Mouse (Mus musculus): Measurements from ENCODE around the gene Abca7. TPM values are rescaled to one million over a fixed set of nuclear protein-coding genes. Genes with fewer than 3 reads are reported as not detected.

Gene Abca7
- total RNA-seq, 2 experiments from 2014 or later: 6.6 to 7.6 TPM

DNA sequence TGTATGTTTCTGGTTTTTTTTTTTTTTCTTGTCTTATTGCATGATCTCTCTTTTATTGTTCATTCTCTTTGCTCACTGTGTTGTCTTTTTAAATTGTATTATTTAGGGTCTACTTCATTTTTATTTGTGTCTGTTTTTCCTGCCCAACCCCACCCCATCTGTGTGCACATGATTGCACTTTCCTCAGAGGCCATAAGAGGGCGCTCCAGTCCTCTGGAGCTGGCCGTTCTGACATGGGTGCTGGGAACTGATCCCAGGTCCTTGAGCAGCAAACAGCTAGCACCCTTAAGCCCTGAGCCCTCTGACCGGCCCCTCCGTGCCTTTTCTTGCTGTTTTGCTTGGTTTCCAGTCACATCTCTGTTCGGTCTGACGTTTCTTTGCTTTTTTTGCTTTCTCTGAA lies 4.7 kb upstream of the Abca7 start:
- no peak for DNase-seq (ENCODE audit: low spot score)

DNA sequence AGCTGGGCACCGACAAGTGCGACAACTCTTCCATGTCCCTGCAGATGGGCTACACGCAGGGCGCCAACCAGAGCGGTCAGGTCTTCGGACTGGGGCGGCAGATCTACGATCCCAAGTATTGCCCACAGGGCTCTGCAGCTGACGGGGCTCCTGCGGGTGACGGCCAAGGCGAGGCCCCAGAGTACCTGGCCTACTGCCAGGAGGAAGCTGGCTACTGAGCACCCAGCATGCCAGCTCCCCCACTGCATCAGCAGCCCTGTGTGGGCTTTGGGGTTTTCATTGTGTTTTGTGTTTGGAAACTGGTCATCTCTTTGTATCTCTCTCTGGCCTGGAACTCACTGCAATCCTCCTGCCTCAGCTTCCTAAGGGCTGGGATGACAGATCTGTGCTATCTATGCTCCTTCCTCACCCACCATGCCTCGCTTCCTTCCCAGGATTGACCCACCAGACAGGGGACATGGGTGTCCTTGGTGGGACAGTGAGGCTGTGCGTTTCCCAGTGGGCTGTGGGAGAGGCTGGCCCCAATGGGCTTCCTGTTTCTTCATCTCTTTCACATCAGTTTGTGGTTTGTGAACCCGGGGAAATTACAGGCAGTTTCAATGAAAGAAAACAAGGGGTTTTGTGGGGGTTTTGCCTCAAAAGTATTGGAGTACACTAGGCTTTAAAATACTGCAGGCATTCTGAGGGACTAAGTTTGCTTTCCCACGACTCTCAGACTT lies 1.7 kb upstream of the Abca7 start:
- DNase-seq (ENCODE audit: low spot score): no peak

DNA sequence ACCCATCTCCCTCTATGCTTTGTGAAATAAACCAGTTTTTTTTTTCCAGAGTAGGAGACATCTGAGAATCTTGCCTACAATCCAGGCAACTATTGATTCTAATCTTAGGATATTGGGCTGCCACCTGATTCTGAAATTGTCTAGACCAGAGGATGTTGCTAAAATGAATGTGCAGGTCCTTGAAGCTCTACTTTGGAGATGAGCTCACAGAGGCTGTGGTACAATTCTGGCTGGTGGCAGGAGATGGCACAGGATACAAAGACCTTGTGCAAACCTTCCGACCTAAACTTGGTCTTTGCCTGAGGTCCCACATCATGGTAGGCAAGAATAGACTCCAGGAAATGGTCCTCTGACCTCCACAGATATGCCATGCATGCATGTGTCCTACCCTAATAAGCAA lies 658 bp upstream of the Abca7 start:
- DNase-seq (ENCODE audit: low spot score): no peak

DNA sequence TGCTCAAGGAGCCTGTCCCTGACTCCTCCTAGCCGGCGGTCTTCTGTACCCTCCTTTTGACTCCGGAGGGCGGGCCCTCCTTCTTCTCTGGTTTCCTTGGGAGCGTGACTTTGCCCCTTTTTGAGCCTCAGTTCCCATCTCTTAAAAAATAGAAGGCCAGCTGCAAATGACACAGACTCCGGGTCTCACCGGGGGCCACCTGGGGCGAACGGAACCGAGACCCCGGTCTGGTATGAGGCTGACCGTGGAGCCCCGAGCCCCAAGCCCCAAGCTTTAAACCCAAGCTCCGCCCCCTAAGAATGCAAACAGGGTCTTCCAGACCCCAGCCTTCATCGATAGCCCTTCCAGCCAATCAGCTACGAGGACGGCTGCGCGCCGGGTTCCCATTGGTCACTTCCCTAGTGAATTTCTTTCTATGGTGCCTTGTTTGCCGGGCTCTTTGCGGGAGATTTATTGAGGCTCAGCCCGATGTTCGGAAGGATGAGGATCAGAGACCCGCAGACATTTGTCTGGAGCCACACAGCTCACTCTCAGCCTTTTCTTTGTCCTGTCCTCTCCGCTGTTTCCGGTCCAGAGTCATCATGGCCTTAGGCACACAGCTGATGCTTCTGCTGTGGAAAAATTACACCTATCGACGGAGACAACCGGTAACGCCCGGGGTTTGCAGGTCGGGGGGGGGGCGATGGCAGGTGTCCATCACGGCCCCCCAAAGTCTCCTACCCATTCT lies 903 bp downstream of the Abca7 start:
- DNase-seq (ENCODE audit: low spot score): peak; percentile 58

DNA sequence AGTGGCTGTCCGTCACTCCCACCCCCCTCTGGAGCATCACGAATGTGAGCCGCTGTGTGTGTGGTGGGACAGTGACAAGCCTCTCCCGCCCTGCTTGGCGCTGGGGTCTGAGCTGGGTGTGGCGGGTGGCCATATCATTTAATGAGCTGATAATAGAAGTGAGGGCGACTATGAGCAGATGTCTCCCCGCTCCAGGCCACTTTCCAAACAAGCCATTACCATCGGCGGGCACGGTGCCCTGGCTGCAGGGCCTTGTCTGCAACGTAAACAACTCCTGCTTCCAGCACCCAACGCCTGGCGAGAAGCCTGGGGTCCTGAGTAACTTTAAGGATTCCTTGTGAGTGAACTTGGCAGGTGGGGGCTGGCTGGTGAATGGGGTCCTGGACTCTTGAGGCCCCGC lies 1.5 kb downstream of the Abca7 start:
- DNase-seq (ENCODE audit: low spot score): no peak

DNA sequence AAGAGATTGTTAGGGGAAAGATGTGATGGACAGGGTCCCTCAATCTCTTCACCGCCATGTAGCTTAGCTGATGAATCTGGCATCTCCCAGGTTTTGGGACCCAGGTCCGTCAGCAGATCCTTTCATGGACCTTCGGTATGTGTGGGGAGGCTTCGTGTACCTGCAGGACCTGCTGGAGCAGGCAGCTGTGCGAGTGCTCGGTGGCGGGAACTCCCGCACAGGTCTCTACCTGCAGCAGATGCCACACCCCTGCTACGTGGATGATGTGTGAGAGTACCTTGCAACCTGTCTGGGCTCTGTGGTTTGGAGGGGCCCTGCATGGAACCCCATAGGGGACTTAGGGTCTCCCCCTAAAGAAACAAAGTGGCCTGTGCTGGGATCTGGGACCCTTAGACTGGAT lies 5.7 kb downstream of the Abca7 start:
- no peak for DNase-seq (ENCODE audit: low spot score)

DNA sequence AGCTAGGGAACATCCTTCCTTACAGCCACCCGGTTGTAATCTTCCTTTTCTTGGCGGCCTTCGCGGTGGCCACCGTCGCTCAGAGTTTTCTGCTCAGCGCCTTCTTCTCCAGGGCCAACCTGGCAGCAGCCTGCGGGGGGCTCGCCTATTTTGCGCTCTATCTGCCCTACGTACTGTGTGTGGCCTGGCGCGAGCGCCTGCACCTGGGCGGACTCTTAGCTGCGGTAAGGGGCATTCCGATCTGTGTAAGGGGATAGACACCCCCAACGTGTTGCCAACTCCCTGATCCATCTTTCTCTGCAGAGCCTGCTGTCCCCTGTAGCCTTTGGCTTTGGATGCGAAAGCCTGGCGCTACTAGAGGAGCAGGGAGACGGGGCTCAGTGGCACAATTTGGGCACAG lies 6.5 kb downstream of the Abca7 start:
- no peak for DNase-seq (ENCODE audit: low spot score)

DNA sequence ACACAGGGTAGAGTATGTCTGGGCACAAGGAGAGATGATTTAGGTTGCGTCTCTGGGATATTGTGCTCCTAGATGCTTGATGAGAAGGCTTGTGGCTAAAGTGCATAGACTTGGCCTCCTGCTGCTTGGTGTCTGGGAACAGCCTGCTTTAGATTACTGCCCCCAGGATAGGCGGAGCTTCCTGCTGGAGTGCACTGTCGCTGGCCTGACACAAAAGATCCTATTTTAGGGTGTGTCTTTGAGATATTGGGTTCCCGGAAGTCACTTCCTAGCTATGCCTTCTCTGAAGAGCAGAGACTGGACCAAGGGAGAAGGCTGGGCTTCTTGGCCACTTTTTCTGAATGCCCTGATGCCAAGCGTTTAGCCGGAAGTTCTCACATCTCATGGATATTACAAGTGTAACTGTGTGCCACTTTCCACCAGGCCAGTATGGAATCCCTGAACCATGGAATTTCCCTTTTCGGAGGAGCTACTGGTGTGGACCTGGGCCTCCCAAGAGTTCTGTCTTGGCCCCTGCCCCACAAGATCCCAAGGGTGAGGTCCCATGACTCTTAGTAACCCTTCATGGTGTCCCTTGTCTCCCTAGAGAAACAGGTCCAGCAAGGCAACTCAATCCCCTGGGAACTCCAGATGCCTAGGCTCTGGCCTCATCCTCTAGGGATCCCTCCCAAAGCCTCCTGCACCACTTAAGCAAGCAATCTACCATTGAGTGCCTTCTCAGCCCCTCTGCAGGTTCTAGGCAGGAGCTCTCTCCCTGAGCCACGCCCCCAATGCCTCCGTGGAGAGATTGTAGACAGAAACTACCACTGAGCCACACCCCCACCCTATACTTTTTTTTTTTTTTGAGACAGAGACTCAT lies 7.3 kb downstream of the Abca7 start:
- no peak for DNase-seq (ENCODE audit: low spot score)

DNA sequence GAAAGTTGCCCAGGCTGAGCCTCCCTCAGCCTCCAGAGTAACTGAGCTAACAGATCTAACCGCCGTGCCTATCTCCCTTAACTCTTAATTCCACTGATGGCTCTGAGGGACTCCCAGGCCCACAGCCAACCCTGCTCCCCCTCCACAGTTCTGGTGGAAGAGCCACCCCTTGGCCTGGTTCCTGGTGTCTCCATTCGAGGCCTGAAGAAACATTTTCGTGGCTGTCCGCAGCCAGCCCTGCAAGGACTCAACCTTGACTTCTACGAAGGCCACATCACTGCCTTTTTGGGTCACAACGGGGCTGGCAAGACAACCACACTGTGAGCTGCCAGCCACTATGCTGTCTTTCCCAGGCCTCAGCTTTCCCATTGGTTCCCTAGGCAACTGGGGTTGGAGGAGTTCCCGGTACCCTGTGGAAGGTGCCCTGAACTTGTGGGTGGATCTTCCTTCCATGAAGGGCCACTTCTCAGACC lies 8.0 kb downstream of the Abca7 start:
- DNase-seq (ENCODE audit: low spot score): no peak

DNA sequence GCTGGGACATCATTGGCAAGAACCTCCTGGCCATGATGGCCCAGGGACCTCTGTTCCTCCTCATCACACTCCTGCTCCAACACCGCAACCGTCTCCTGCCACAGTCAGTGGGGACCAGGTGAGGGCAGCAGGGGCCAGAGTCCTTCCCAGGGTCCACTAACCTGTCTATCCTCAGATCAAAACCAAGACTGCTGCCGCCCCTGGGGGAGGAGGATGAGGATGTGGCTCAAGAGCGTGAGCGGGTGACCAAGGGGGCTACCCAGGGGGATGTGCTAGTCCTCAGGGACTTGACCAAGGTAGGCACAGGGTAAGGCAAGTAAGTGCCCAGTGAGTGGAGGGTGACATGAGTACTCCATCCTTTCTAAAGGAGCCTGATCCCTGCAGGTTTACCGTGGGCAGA lies 15.4 kb downstream of the Abca7 start:
- DNase-seq (ENCODE audit: low spot score): no peak

DNA sequence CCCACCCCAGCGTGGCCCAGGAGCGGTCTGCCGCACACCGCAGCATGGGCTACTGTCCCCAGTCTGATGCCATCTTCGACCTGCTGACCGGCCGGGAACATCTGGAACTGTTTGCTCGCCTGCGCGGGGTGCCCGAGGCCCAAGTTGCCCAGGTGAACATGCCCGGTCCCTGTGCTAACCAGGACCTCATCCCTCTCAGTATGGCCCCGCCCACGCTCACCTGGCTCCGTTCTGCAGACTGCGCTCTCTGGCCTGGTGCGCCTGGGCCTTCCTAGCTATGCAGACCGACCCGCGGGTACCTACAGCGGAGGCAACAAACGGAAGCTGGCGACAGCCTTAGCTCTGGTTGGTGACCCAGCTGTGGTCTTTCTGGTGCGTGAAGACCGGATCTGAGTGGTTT lies 17.3 kb downstream of the Abca7 start:
- DNase-seq (ENCODE audit: low spot score): no peak

DNA sequence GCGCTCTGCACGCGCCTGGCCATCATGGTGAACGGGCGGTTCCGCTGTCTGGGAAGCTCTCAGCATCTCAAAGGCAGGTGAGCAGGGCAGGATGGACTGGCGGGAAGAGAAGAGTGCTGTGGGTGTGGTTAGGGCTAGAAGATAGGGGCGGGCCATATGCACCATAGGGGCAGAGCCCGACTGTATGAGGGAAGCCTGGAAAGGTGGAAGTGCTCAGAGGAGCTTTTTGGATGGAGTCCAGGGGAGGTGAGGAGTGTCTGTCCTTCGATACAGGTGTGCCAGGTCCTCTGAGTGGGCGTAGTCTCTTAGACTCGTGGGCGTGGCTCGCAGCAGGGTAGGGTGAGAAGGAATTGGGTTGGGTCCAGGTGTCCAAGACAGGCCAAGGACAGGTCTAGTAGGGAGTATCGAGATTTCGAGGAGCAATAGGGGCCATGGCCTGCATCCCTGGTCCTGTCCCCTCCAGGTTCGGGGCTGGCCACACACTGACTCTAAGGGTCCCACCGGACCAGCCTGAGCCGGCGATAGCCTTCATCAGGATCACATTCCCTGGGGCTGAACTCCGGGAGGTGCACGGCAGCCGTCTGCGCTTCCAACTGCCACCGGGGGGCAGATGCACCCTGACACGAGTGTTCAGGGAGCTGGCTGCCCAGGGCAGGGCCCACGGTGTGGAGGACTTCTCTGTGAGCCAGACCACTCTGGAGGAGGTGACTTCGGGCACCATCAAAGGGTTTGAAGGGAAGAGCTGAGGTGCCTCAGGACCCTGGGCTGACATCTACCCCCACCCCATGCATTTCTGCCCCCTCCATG lies 18.4 kb downstream of the Abca7 start:
- DNase-seq (ENCODE audit: low spot score): no peak

DNA sequence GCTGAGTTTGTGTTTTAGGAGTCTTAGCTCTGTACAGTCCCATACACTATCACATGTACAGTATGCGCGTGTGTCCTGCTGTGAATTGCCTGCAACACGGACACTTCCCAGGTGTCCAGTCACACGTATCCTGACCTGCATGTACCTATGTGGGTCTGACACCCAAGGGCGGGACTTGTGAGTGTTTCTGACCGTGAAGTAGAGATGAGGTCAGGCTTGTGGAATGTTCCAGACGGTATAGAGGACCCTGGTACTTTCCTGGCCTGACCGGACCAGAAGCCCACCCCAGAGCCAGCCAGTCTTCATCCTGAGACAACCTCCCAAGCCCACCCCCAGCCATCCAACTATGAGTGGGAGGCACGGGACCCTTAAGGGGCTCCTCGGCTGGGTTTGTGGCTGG lies 19.3 kb downstream of the Abca7 start:
- DNase-seq (ENCODE audit: low spot score): no peak

DNA sequence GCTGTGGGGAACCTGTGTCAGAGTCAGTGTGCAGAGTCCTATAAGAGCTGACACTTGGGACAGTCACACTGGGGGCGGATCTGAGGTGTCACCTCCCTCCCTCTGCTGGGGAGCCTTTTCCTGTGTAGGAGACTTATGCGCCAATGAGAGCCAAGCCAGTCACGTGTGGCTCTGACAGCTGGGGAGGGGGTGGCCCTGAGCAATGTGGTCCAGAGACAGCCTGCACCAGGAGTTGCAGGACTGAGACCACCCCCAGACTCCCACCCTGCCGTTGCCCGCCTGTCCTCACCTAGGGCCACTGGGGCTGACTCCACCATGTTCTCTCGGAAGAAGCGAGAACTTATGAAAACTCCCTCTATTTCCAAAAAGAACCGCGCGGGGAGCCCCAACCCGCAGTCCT lies 20.2 kb downstream of the Abca7 start, which contains the start of gene Arhgap45:
TSS of gene Arhgap45 (plus strand) at position 143 of the 400 bp plus-strand sequence.
- no peak for DNase-seq (ENCODE audit: low spot score)

DNA sequence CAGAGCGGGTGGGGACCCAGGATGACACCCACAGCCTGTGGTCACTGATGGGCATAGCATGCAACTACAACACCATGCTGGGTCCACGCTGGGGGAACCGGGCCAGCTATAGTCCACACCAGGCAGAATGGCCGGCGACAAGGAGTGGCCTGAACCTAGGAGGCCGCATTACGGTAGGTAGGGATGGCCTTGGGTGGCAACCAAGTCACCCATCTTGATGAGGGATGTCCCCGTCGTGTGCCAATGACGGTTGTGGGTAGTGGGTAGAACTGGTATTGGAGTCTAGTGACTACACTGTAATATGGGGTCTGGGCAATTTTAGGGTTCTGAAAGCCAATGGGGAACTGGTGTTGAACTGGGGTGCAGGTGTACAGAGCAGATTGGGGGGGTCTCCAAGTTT lies 20.6 kb downstream of the Abca7 start:
- DNase-seq (ENCODE audit: low spot score): no peak

DNA sequence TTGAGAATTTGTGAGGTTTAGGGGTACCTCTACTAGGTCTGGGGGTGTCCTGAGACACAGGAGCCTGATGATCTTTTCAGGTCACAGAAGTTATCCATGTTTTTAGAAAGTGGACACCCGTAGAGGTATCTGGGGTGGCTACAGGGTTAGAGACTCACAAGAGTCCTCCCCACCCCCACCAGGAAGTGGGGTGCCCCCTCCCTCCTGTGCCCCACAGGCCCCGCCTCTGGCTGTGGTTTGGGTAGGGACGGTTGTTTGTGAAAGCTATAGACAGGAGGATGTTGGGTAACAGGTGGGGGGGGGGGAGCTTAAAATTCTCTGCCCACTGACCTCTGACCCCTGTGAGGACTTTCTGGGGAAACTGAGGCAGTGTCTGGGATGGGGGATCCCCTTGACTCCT lies 21.1 kb downstream of the Abca7 start:
- no peak for DNase-seq (ENCODE audit: low spot score)

DNA sequence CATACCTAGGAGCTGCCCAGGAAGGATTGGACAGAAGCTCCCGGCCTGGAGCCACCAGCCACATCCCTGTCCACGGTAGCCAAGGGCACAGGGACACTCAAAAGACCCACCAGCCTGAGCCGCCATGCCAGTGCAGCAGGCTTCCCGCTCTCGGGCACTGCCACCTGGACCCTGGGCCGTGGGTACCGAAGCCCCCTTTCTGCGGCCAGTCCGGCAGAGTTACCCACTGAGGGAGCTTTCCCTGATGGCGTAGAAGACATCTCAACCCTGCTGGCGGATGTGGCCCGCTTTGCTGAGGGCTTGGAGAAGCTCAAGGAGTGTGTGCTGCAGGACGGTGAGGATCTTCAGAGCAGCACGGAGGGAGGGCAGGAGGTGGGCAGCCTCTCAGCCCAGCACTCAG lies 21.5 kb downstream of the Abca7 start:
- DNase-seq (ENCODE audit: low spot score): no peak

DNA sequence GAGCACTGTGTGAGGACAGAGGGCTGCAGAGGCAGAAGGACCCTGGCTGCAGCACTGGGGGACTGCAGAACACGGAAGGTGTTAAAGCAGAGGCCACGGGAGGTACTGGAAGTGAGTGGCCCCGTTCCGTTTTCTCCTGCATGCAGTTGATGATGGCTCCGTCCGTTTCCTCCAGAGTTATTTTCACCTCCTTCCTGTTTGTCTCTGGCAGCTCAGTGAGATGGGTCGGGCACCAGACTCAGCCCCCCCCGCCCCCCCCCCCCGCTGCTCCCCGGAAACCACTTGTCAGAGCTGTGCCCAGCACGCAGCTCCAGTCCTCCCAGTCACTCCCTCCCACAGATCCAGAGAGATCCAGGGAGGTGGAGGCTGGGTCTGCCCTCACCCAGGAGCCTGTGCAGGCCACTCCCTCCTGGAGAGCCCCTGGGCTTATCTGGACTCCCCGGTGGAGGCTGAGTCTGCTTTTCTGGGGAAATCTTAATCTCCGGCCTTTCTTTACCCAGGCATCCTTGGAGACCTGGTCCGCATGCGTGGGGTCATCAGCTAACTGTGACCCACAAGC lies 22.5 kb downstream of the Abca7 start:
- no peak for DNase-seq (ENCODE audit: low spot score)

DNA sequence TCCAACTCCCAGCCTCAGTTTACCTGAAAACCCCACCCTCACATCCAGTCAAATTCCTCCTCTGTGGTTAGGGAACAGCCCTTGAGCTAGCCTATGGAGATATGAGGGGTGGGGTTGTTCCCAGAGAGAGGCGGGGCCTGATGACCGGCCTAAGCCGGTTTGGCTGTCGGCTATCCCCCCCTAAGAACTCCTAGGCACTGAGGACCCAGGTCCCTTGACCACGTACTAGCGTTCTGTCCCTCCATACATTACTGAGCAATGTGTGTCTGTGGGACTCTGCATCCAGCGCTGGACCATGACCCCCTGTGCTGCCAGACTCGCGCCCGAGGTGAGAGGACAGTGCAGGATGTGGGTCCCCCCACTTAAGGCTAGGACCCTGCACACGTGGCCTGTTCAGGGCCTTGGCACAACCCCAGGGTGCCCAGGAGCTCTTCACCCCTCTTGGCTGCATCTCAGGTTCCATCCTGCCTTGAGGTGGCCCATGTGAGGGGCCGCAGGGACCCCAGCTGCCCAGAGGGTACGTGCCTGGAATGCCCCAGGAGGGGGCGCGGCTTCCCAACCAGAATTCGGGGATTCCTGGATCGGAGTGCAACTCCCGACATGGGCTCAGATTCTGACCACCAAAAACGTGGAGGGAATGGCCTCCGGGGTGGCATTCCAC lies 23.3 kb downstream of the Abca7 start:
- no peak for DNase-seq (ENCODE audit: low spot score)

DNA sequence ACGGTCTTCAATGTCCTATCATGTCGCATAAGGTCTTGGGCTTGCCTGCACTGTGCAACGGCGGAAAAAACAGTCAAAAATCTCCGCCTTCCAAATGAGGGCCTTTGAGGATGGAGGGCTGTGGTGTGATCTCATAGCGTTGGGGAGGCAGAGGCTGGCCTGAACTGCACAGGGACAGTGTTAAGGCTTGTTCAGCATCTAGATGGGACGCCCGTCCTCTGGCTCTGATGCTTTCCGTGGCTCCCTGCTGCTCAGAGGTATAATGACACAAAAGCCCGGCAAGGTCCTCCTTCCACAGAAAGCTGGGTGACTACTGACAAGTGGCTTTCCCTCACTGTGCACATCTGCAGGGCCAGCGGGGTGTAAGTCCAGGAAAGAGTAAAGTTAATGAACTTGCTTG lies 23.9 kb downstream of the Abca7 start:
- DNase-seq (ENCODE audit: low spot score): no peak
